Mouse (Mus musculus): ENCODE results near the gene Kcnmb1.

The Kcnmb1 gene

DNA sequence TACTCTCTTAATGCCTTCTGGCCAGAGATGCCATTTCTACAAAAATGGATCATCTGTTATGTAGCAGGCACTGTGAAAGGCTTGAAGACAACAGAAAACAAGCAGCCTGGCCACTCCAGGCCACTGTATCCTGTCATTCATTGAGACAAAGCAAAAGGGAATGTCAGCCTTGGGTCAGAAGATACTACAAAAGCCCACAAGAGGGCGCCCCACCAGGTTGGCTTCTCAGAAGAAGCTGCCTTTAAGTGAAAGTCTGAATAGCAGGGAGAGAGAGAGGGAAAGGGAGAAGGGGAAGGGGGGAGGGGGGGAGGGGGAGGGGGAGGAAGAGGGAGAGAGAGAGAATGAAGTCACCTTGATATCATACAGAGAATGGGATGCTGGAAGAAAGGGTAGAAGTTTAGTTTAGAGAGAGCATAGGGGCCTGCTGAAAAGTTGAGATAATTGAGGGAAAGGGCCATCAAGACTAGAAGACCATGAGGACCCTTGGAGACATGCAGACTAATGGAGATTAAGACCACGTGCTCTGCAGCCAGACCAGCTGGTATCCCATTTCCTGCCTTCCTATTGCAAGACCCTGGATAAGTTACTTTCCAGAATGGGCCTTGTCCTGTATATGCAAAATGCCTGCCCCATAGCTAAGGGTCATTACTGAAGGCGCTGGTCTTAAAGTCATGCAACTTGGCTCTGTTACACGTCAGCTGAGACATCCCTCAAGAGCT, 18.6 kb upstream of the Kcnmb1 start:
- no peak for DNase-seq (ENCODE audit: low read depth, low spot score)

DNA sequence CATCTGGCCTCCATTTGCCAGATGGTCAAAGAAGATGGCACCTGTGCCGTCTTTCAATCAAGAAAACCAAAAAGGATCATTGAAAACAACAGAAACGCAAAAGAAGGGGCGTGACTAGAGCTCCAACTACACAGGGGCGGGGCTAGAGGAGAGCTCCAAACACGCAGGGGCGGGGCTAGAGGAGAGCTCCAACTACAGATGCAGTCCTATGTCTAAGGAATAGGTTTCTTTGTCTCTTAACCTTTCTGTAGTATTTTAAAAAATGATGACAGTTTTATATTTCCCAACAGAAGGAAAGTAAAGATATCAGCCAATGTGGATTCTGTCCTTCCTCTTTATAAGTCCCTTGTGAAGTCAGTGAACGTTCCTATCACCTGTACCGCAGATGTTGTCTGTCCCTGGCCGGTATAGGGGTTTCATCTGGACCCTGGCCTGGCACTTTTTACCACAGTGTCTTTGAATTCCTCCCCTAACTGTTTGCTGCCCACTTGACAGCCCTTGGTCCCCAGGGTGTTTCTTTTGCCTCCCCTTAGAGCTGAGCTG, 18.0 kb upstream of the Kcnmb1 start:
- no peak for DNase-seq (ENCODE audit: low read depth, low spot score)

DNA sequence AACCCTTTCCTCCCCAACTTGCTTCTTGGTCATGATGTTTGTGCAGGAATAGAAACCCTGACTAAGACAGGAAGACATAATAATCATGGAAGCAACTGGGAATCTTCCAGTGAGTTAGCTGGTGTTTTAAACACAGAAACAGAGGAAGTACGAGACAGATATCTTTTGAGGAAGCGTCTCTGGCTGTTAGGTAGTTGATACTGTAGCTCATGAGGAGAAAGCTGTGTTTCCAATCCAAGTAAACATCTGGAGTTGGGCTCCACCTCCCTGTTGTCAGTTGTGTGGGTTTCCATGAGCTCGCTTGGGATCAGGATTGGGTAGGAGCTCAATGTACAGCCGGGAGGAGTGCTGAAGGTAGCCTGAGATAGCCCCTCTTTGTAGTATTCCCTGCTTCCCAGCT, 16.3 kb upstream of the Kcnmb1 start:
- DNase-seq (ENCODE audit: low read depth, low spot score): no peak

DNA sequence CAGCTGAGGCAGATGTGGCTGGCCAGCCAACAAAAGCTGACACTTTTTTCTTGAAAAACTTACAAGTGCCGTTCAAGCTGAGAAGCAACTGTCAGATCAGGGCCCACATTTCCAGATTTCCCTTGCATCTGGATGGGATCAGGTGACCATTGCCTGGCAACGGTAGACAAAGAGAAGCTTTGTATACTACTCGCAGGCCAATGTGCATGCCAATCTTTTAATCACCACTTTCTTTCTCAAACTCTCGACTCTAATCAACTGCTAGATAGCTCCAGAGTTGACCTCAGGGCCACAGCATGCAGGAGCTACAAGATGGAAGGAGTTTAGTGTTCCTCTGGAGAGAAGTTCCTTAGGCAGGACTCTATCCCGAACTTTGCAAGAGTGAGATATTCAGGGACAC, 11.7 kb upstream of the Kcnmb1 start:
- no peak for DNase-seq (ENCODE audit: low read depth, low spot score)

DNA sequence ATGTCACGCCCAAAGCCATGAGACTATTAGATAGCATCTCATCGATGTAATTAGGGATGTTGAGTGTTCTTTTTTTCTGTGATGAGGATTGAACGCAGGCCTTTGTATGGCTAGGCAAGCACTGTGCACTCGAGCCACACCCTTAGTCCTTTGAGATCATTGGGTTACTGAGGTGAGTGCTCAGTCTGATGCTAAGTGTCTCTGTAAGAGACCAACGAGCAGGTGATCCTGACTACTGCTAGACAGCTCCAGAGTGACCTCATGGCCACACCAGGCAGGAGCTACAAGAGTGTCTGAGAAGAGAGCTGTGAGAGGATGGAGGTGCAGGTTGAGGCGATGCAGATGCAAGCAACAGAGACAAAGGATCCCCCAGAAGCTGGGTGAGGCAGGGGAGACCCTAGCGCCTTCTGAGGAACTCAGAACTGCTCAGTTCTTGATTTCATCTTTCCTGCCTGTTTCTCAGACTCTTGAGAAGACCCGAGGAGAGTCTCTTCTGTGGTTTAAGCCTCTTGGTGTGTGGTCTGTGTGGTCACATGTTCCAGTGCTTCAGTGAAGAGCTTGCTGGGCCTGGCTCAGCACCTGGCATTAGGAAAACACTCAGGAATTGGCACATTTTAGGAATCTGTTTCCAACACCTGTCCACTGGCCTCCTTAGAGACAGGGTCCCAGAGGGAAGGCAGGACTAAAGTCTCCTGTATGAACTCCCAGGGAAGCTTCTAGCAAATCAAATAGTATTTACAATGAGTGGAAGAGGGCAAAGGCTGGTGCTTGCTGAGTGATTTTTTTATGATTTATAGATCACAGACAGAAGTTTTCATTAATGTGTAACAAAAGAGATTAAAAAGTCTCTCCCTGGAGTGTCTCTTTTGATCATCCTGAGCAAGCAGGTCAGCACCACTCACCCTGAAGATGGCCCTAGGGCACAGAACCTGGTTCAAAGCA, 10.9 kb upstream of the Kcnmb1 start:
- no peak for DNase-seq (ENCODE audit: low read depth, low spot score)

DNA sequence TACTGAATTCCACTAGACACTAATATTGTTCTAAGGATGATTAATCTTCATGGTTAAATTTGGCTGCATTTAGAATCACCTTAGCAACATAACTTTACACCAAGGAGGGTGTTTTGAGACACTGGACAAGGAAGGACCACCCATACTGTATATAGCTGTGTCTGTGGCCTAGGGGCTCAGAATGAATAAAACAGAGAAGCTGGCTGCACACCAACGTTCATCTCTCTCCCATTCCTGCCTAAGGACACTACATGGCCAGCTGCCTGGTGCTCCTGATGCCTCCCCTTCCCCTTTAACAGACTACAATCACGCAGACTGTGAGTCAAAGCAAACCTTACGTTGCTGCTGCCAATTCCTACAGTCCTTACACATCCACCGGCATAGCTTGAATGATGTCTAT, 6.8 kb upstream of the Kcnmb1 start:
- DNase-seq (ENCODE audit: low read depth, low spot score): no peak

DNA sequence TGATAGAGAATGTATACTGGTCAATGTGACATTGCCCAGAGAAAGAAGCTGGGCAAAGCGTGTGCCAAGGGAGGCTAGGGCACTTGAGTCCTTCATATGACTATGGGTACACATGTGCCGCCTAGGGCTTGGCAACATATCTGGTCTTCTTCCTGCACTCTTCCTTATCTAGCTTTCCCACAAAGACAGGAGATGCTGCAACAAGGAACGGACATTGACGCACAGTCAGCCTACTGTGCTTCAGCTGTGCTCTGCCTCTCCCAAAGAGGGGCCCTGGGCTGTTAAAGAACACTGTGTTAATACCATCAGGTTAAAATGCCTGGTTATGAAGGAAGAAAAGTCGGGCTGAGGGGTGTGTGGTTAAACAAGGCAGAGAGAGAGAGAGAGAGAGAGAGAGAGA, 6.2 kb upstream of the Kcnmb1 start:
- no peak for DNase-seq (ENCODE audit: low read depth, low spot score)

DNA sequence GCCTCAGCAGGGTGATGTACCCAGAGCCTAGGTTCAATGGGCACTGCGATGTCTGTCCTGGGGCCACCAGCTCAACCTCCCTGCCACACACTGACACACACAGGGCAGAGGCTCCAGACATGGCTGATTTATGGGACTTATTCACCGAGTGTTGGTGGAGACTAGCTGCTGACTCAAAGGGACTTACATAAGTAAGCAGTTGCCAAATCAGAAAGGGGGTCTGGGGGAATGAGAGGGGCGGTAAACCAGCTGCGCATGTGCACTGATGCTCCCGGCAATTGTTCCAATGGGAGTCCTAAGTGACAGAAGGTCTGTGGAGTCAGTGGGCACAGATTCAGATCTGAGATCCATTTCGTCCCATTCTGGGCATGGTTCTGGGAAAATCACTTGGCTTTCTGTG, 5.2 kb upstream of the Kcnmb1 start:
- no peak for DNase-seq (ENCODE audit: low read depth, low spot score)

DNA sequence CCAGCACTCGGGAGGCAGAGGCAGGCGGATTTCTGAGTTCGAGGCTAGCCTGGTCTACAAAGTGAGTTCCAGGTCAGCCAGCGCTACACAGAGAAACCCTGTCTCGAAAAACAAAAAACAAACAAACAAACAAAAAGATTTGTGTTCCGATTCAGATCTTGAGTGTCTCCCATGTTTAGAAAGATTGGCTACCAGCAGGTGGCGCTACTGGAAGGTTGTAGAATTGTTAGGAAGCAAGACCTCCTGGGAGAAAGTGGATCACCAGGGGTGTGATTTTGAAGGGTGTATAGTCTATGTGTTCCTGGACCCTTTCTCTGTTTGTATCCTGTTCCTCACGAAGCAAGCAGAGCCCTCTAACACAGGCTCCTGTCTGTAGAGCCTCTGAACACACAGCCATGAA, 4.1 kb upstream of the Kcnmb1 start:
- no peak for DNase-seq (ENCODE audit: low read depth, low spot score)

DNA sequence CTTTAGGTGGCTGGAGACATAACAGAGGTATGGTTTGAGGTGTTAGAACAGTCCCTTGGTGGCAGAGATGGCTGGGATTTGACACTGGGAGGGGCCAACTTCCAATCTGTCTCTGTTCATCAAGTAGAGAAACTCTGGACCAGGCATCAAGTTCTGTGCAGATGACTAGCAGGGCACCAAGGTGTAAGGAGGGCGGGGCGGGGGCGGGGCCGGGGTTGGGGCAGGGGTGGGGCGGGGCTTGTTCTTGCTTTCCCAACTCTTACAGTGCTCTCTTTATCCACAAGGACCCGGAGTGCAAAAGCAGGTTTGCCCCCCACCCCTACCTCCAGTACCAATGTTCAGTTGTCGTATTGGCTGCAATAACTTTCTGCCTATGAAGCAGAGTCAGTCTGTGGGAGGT, 635 bp upstream of the Kcnmb1 start:
- DNase-seq (ENCODE audit: low read depth, low spot score): no peak

DNA sequence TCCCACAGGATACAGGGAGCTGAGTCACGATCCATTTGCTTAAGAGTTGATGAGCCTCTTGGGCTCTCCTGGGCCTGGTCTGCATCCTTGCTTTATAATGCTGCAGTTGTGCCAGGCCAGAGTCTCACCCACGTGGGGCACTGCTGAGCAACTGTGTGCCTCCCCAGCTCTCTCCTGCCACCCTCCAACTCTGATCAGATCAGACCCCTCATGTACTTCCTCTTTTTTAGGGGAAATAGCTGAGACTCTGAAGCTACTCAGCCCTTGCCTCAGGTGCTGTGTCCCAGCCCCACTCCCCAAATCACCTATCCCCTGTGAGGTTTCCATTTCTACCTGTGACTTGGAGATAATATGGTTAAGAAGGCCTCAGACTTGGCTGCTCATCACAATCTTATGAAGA, 2.6 kb downstream of the Kcnmb1 start:
- no peak for DNase-seq (ENCODE audit: low read depth, low spot score)

DNA sequence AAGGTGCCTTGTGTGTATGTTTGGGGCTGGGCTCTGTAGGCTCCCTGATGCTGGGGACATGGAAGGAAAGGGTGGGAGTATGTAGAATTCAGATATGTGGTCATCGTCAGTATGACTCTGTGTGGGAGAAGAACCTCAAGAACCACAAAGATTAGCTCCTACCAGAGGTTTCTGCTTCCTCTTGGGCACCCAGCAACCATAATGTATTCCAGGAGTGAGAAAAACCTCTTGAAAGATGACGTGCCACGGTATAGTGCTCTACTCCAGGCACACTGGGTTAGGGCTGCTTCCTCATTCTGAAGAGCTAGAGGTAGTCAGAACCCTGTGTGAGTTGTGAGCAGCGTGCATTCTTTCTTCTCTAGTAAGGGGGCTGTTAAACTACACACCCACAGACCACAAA, 4.9 kb downstream of the Kcnmb1 start:
- DNase-seq (ENCODE audit: low read depth, low spot score): no peak

DNA sequence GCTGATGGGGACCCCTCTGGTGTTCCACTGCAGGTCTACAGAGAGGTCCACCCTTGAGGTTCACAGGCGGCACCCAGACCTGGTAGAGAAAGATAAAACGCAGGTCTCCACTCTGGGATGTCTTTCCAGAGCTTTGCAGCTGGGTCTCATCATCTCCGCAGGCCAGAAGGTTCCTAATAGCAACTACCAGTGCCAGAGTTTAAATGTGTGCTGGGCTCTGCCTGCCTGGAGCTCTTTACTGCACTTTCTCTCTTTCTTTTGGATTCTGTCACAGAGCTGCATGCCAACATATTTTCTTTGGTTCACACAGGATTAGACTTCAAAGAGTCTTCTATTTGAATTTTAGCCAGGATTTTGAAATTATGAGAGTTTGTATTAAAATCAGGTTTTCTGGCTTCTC, 6.4 kb downstream of the Kcnmb1 start:
- DNase-seq (ENCODE audit: low read depth, low spot score): no peak

DNA sequence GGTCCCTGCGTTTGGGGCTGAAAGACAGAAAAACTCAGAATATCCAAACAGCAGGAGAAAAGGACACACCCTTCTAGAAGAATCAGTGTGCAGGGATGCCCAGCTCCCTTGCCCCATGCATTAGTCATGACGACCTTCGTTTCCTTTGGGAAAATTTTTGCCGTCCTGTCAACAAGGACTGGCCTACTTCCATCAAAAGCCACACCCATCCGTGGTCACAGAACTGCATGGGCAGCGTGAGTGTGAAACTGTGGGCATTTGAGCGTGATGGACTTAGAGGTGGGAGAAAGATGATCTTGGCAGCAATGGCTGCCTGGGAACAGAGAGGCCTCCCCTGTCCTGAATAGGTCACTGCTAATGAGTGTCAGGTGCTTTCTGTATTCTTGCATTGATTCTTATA, 9.3 kb downstream of the Kcnmb1 start:
- no peak for DNase-seq (ENCODE audit: low read depth, low spot score)

DNA sequence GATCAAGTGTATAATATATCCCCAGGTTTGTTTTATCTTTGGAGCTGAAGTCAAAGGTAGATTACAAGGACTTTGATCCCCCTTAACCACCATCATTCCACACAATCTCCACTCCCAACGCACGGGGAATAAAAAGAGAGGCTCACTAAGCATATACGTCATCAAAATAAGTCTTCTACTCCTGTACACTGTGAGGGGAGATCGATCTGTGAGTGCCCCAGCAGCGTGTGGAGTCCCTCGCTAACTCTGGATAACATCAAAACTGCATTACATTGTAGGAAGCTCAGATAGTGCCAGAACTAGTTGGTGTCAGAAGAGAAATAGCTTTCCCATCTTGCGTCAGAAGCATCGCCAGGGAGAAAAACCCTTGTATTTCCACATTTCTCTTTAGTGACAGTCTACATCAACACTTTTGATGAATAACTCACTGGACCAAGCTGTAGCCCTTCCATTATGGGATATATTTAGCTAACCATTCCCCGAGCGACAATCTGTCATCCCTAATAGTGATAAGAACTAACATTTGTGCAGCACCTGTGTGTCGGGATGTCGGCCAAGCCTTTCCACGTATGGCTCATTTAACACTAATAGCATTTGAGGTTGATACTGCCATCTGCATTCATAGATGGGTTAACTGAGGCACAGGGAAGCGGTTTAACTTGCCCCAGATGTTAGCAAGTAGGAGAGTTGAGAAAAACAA, 11.7 kb downstream of the Kcnmb1 start:
- DNase-seq (ENCODE audit: low read depth, low spot score): no peak

DNA sequence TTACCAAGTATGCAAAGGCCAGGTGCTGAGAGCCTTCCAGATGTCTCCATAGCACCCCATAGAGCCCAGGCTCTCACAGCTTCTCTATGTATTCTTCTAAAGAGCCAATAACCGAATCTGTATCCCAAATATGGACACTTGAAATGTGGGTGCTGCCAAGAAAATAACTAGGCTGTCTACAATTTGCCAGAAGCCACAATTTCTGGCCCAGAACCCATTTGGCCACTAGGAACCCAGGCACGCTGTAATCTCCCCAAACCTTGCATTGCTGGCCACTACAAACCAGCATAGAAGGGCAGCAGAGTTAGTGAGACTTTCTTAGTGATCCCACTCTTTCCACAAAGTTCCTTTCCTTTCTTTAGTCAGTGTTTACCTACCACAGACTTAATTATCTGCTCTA, 12.3 kb downstream of the Kcnmb1 start:
- DNase-seq (ENCODE audit: low read depth, low spot score): no peak

DNA sequence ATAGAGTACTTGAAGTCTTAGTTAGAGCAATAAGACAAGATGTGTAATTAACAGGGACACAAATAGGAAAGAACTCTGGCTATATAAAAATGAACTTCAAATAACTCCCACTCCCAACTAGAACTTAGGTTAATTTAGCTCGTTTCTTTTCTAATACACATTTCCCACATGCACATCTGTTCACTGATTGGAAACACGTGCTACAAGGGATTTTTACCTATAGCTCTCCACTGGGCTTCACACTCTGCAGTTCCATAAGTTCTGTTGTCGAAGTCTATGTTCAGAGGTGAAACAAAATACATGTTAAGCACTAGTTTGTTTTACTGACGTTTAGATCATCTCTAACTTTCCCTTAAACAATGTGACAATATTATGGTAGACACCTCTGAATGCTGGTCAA, 17.3 kb downstream of the Kcnmb1 start:
- DNase-seq (ENCODE audit: low read depth, low spot score): no peak

DNA sequence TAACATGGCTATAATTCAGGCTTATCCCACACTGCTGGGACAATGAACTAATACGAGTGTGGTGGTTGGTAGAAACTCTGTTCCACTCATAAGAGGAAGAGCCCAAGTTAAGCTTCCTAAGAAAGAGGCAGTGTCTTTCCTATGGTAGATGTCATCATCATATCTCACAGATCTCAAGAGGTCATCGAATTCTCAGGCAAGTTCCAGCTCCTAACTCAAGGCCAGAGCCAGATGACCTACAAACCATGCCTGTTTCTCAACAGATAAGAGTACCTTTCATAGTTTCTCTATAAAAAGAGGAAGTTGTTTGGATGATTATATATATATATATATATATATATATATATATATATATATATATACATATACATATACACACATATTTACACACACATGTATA, 23.7 kb downstream of the Kcnmb1 start:
- no peak for DNase-seq (ENCODE audit: low read depth, low spot score)

DNA sequence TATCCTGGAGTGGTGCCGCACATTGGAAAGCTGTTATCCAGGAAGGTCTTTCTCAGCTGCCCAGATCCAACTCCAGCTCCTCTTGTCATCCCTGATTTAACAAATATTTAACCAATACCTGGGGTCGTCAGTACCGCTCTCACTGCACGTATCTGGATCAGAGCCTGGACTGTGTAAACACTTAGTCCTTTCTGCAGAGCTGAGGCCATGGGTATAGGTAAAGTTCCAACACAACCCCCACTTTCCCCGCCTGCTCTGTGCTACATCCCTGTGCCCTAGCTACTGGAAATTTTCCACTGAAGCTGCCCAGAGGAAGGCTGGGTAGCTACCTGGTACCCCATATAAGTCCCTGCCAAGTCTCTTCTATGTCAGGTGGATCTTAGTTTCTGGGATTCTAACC, 27.2 kb downstream of the Kcnmb1 start:
- DNase-seq (ENCODE audit: low read depth, low spot score): no peak

DNA sequence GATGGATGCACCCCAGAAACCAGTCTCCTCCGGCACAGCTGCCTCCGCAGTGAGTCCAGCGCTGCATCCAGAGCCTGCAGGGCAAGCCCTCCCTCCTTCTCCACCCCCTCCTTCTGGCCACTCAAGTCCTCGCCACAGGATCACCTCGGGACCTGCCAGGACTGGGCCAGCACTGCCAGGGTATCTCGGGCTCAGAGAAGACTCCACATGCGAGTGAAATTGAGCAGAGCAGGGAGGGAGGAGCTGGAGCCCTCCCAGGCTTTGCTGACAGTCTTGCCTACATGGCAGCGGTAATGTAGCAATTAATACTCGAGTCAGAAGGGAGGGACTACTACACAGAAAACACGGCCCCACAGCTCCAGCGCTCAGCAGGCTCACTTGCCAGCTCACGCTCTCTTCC, 30.1 kb downstream of the Kcnmb1 start, which contains the start of gene Kcnip1:
TSS of gene Kcnip1 (minus strand) at position 215 of the 400 bp plus-strand sequence.
- no peak for DNase-seq (ENCODE audit: low read depth, low spot score)

DNA sequence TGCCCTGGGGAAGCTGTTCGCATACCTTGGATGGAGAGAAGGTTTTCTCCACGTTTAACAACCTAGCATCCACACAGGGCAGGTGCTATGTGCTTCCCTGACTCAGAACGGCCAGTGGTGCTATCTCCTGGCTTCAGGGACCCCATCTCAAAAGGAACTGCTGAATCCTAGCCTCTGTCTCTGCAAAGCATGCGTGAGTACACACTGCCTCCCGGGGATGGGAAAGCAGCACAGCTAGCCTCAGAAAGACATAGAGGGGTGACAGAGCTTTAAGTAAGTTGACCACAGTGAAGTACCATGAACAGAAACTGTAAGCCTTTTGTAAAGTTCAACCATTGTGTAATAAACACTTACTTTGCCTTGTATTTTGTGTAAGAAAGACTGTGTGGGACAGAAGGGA, 30.7 kb downstream of the Kcnmb1 start:
- no peak for DNase-seq (ENCODE audit: low read depth, low spot score)

DNA sequence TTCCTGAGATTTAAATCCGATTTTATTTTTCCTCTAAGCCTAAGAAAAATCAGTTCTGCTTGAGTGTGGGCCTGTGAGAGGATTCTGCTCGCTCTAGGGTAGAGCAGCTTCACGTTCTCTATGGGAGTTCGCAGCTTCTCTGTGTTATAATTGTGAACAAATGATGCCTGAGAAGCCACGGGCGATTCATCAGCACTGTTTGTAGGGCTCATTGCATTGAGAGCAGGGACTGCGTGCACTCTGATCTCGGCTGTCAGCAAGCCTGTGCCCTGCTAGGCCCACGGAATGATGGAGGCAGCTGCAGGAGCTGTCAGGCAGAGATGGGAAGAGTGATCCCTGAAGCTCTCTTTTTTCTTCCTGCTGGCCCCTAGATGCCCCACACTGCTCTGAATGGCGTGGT, 35.4 kb downstream of the Kcnmb1 start:
- no peak for DNase-seq (ENCODE audit: low read depth, low spot score)
